Mouse (Mus musculus) megakaryocyte, embryonic 14.5 days (primary cell): Measurements from ENCODE around the gene Rps2.

ENCODE experiments used
- FLI1 ChIP-seq: IDR thresholded peaks from 2 replicates; pipeline ENCODE4 v1.6.1; 2012; ENCODE audit warnings: low read length, inconsistent platforms, mixed read lengths
- GATA1 ChIP-seq: IDR thresholded peaks from 3 replicates; pipeline ENCODE4 v1.6.1; 2012; ENCODE audit warnings: mixed read lengths, low read length, inconsistent platforms, borderline replicate concordance

GRCm38 (mm10) chr17:24735446-24735845, 17.5 kb downstream of the Rps2 start:
- TF ChIP-seq FLI1 = no peak
- TF ChIP-seq GATA1 = no peak
